Mouse (Mus musculus) MEL (cell line): Measurements from ENCODE around the gene Ncoa7.

Experiments
- CTCF ChIP-seq, 3 experiments: IDR thresholded peaks in 2 of 3; conservative IDR thresholded peaks in 1 of 3; 2 replicates each; pipeline ENCODE4 v1.5.1; 2011 to 2012; ENCODE audit warnings: low read length in 3 of 3, low read depth in 2 of 3, mild to moderate bottlenecking in 2 of 3, improper control_type of control experiment in 1 of 3, inconsistent platforms in 1 of 3, mixed read lengths in 1 of 3, moderate library complexity in 1 of 3; ENCODE audit not compliant: control insufficient read depth in 1 of 3, insufficient read depth in 1 of 3, poor library complexity in 1 of 3, severe bottlenecking in 1 of 3
- EP300 ChIP-seq, 2 experiments: IDR thresholded peaks; 2 replicates each; pipeline ENCODE4 v1.6.1; 2011; ENCODE audit warnings: improper control_type of control experiment in 2 of 2, low read length in 2 of 2, low read depth in 1 of 2, mild to moderate bottlenecking in 1 of 2
- GABPA ChIP-seq: IDR thresholded peaks from 2 replicates; pipeline ENCODE4 v1.6.1; 2012; ENCODE audit warnings: low read depth, mild to moderate bottlenecking, inconsistent platforms, low read length, improper control_type of control experiment, moderate library complexity
- JUND ChIP-seq: IDR thresholded peaks from 2 replicates; pipeline ENCODE4 v1.6.1; 2011; ENCODE audit warnings: low read depth, mild to moderate bottlenecking, improper control_type of control experiment, low read length
- MYC ChIP-seq: IDR thresholded peaks from 2 replicates; pipeline ENCODE4 v1.6.1; 2011; ENCODE audit warnings: low read depth, mild to moderate bottlenecking, low read length, improper control_type of control experiment, moderate library complexity
- NELFE ChIP-seq: IDR thresholded peaks from 2 replicates; pipeline ENCODE4 v1.6.1; 2011; ENCODE audit warnings: low read depth, low read length, improper control_type of control experiment

DNA sequence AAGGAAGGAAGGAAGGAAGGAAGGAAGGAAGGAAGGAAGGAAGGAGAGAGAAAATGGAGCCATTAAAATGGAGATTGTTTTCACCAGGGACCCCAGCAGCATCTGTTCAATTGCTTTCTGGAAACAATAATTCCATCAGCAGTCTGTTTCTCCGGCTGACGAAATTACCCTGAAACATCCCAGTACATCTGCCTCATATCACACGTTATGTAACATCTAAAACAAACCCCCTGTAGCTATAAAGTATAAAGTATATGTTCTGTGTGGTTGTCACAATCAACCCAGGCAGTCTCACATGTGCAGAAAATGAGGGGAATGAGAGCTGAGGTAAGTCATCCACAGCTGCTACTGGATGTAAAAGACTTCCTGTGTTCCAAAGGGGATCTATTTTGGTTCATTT is 49.0 kb downstream of the Ncoa7 start:
- no peak for TF ChIP-seq MYC
- TF ChIP-seq EP300 (IDR thresholded peaks at IDR 0.05; ENCODE audit: low read depth in 1 of 2, low read length in 2 of 2), result no peak
- no peak for TF ChIP-seq NELFE
- no peak for TF ChIP-seq CTCF (IDR thresholded peaks at IDR 0.05 in 2 of 3, conservative IDR thresholded peaks at IDR 0.05 in 1 of 3; ENCODE audit: control insufficient read depth in 1 of 3, insufficient read depth in 1 of 3, low read depth in 2 of 3, low read length in 3 of 3, poor library complexity in 1 of 3, severe bottlenecking in 1 of 3)
- TF ChIP-seq GABPA, result no peak
- no peak for TF ChIP-seq JUND
